Mouse (Mus musculus): ENCODE measurements at regions not wholly inside any gene's neighbourhood (a gene's known extent, or its start where the extent isn't known, plus 50 kb on each side); places are given as distances from the start of the nearest gene placed in this dataset.
"Not testable (repeated sequence)": the region's sequence is repeated elsewhere in the genome, so short reads cannot be mapped to it uniquely, and the experiment has no call there.

DNA sequence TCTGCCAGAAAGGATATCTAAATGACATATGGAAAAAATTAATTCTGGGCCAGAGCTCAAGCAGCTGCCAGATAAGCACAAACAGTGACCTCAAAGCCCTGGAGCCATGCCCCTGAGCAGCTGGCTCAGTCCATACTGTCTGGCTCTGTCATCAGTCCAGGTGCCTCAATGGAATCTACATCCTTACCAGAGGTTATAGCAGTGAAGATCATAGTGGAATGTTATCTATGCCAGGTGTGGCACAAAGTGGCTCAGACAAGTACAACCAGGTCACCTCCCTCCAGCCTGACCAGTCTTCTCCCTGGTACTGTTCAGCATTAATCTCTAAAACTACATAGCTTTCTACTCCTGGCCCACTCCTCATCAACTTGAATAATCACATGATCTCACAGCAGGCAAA lies 64.4 kb upstream of the Prl2c3 start:
- peak; percentile 20; the same call in 1 of the 2 replicates for ATAC-seq (ENCODE audit: low read depth)
- no peak overlapping the region for H3K9ac ChIP-seq
- DNase-seq = no peak
- H3K36me3 ChIP-seq = no peaks in the 10 kb centered on the region
- no peak overlapping the region for H3K4me3 ChIP-seq (replicated peaks)
- no peak overlapping the region for H3K4me2 ChIP-seq
- no peaks in the 10 kb centered on the region for H3K4me1 ChIP-seq (replicated peaks)
- no peak overlapping the region for H3K27ac ChIP-seq
- peaks cover 28% of the 10 kb centered on the region for H3K9me3 ChIP-seq (replicated peaks)
- no peaks in the 10 kb centered on the region for H3K27me3 ChIP-seq

DNA sequence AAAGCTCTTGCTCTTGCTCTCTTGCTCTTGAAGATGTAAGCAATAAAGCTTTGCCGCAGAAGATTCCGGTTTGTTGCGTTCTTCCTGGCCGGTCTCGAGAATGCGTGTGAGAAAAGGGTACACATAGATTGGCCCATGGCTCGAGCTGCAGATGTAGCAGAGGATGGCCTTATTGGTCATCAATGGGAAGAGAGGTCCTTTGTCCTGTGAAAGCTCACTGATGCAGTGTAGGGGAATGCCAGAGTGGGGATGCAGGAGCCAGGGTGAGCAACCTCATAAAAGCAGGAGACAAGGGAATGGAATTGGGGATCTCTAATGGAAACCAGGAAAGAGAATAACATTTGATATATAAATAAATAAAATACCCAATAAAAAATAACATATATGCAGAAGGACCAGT lies 63.7 kb upstream of the Prl2c3 start:
- WGBS (ENCODE audit: insufficient replicate concordance) = 80% methylated on average over 7 of the region's 7 CpGs
- not testable (repeated sequence) for DNase-seq; H3K27me3 ChIP-seq; ATAC-seq (ENCODE audit: low read depth); H3K4me3 ChIP-seq (replicated peaks); H3K9ac ChIP-seq; H3K4me1 ChIP-seq (replicated peaks); H3K27ac ChIP-seq; H3K36me3 ChIP-seq; H3K4me2 ChIP-seq
- H3K9me3 ChIP-seq (replicated peaks) = peaks cover 28% of the 10 kb centered on the region

DNA sequence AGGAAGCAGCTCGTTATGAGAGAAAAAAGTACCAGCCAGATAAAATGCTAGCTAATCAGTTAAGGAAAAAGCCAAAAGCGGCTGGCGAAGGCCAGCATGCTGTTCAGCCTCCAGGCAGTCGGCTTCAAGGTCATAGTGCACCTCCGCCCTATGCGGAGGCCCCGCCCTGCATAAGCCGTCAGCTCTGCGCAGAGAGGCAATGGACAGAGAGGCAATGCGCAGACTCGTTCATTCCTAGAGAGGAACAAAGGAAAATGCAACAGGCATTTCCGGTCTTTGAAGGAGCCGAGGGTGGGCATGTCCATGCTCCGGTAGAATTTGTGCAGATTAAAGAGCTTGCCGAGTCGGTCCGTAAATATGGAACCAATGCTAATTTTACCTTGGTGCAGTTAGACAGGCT lies 61.1 kb upstream of the Prl2c3 start:
- H3K9ac ChIP-seq; H3K27me3 ChIP-seq; DNase-seq; H3K4me3 ChIP-seq (replicated peaks); H3K4me2 ChIP-seq; H3K36me3 ChIP-seq; H3K4me1 ChIP-seq (replicated peaks); H3K27ac ChIP-seq; ATAC-seq (ENCODE audit: low read depth): not testable (repeated sequence)
- peaks cover 28% of the 10 kb centered on the region for H3K9me3 ChIP-seq (replicated peaks)
- WGBS (ENCODE audit: insufficient replicate concordance) = 81% methylated on average over 16 of the region's 17 CpGs

DNA sequence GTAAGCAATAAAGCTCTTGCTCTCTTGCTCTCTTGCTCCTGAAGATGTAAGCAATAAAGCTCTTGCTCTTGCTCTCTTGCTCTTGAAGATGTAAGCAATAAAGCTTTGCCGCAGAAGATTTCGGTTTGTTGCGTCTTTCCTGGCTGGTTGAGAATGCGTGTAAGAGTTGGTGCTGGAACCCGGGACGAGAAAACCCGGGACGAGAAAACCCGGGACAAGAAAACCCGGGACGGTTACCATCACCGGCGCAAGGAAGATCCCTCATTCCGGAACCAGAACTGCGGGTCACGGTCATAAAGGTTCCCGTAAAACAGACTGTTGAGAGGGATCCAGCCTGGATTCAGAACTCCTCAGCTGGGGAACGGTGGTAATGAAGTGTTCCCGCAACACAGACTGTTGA lies 60.1 kb upstream of the Prl2c3 start:
- H3K4me2 ChIP-seq; ATAC-seq (ENCODE audit: low read depth); H3K36me3 ChIP-seq; H3K4me3 ChIP-seq (replicated peaks); H3K9ac ChIP-seq; DNase-seq; H3K27ac ChIP-seq; H3K27me3 ChIP-seq; H3K4me1 ChIP-seq (replicated peaks): not testable (repeated sequence)
- 87% methylated on average over 19 of the region's 19 CpGs for WGBS (ENCODE audit: insufficient replicate concordance)
- peaks cover 28% of the 10 kb centered on the region for H3K9me3 ChIP-seq (replicated peaks)

Data from liver, embryonic 13.5 days (tissue).